Mouse (Mus musculus) ES-E14 (cell line): ENCODE measurements at regions not wholly inside any gene's neighbourhood (a gene's known extent, or its start where the extent isn't known, plus 50 kb on each side); places are given as distances from the start of the nearest gene placed in this dataset.

Experiments used
- DNase-seq: peaks from one replicate; pipeline ENCODE4 v3.0.0-alpha.2; 2013; ENCODE audit warnings: low read depth, low spot score
- H3K27ac ChIP-seq: 2 replicates; pipeline ENCODE4 v1.5.1; 2012; ENCODE audit warnings: low read depth, mild to moderate bottlenecking, low read length, moderate library complexity, mixed read lengths; ENCODE audit not compliant: poor library complexity, insufficient read depth, severe bottlenecking
- H3K36me3 ChIP-seq: 2 replicates; pipeline ENCODE4 v1.6.1; 2012; ENCODE audit warnings: mild to moderate bottlenecking, low read length, moderate library complexity, mixed read lengths; ENCODE audit not compliant: control insufficient read depth, poor library complexity, insufficient read depth, severe bottlenecking
- H3K4me1 ChIP-seq, 2 experiments: fragments of 150-350 bp in 1 of 2; sonication (generic) in 1 of 2; 2 replicates each; pipeline ENCODE4 v1.6.1; 2012; ENCODE audit warnings: low read length in 2 of 2, mild to moderate bottlenecking in 1 of 2, mixed read lengths in 1 of 2; ENCODE audit not compliant: control insufficient read depth in 2 of 2, insufficient read depth in 2 of 2, poor library complexity in 1 of 2
- H3K4me3 ChIP-seq, 2 experiments: fragments of 150-350 bp in 1 of 2; sonication (generic) in 1 of 2; 2 replicates each; pipeline ENCODE4 v1.5.1; 2012; ENCODE audit warnings: low read length in 2 of 2, low read depth in 1 of 2, mild to moderate bottlenecking in 1 of 2, mixed read lengths in 1 of 2; ENCODE audit not compliant: insufficient read depth in 1 of 2, poor library complexity in 1 of 2, severe bottlenecking in 1 of 2
- H3K9ac ChIP-seq: 2 replicates; pipeline ENCODE4 v1.6.1; 2012; ENCODE audit warnings: low read depth, mild to moderate bottlenecking, low read length, mixed read lengths; ENCODE audit not compliant: poor library complexity, insufficient read depth, severe bottlenecking
- H3K9me3 ChIP-seq: fragments of 150-350 bp; sonication (generic); 2 replicates; pipeline ENCODE4 v1.6.1; 2012; ENCODE audit warnings: low read depth, mild to moderate bottlenecking, low read length; ENCODE audit not compliant: control insufficient read depth, insufficient read depth
- CHD2 ChIP-seq: IDR thresholded peaks from 2 replicates; pipeline ENCODE4 v1.6.1; 2014; ENCODE audit warnings: mild to moderate bottlenecking, low read depth, low read length, inconsistent platforms
- HCFC1 ChIP-seq: IDR thresholded peaks from 2 replicates; pipeline ENCODE4 v1.6.1; 2012; ENCODE audit warnings: low read length, inconsistent platforms, borderline replicate concordance; ENCODE audit not compliant: insufficient read depth
- MAFK ChIP-seq: IDR thresholded peaks from 2 replicates; pipeline ENCODE4 v1.6.1; 2014; ENCODE audit warnings: mild to moderate bottlenecking, low read depth, low read length, inconsistent platforms; ENCODE audit not compliant: insufficient read depth
- ZC3H11A ChIP-seq: IDR thresholded peaks from 2 replicates; pipeline ENCODE4 v1.6.1; 2012; ENCODE audit warnings: low read depth, mild to moderate bottlenecking, inconsistent platforms, low read length, borderline replicate concordance
- ZNF384 ChIP-seq: IDR thresholded peaks from 2 replicates; pipeline ENCODE4 v1.6.1; 2012; ENCODE audit warnings: low read depth, low read length, inconsistent platforms
- in situ Hi-C, 2 experiments: fragments of 600-800 bp; cut with MboI; formaldehyde crosslinking; loops; one replicate each; pipeline ENCODE4 v1.15.1; 2025; ENCODE audit warnings: low sequenced_read_pairs in 2 of 2, inconsistent platforms in 1 of 2; ENCODE audit not compliant: unreplicated experiment in 2 of 2

DNA sequence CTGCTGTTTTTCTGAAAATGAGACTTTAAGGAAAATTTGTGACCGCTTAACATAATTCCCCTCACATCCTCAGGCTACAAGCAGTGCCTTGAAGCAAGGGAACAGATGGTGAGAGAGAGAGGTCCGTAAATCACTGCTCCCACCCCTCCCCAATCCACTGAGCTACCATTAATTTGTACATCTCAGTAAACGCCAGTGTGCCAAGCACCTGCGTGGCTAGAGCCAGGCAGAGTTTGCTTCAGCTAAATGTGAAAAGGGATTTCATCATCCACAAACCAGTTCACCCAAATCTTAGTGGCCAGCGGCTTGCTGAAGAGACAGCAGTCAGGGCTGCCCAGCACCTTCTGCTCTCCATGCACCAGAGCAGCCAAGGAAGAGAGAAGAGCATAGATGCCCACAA is 413.5 kb downstream of the Prdm2 start:
- no peak overlapping the region for H3K4me3 ChIP-seq
- H3K9ac ChIP-seq = no peak overlapping the region
- H3K27ac ChIP-seq = no peak overlapping the region
- DNase-seq = no peak
- H3K4me1 ChIP-seq = no peaks in the 10 kb centered on the region
- TF ChIP-seq ZNF384 (no peak), CHD2 (no peak), HCFC1 (no peak), ZC3H11A (no peak), MAFK (no peak)
- no peaks in the 10 kb centered on the region for H3K9me3 ChIP-seq
- in situ Hi-C loops = no loop called here
- no peaks in the 10 kb centered on the region for H3K36me3 ChIP-seq

DNA sequence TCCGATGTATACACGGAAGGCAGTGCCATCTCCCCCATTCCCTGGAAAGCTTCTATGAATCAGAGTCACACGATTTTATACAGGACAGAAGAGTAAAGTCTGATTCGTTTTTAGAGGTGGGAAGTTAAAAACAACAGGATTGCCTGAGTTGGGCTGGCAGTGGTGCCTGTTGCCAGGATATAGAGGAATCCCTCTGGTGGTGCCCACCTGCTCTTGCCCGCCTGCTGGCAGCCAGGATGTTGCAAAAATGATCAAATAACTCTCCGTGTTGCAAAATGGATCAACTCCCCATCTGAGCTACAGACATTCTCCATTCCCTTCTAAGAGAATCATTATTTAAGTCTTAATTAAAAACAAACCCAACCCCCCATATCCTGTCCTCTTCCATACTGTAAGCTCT is 414.0 kb downstream of the Prdm2 start:
- in situ Hi-C loops = no loop called here
- Histone ChIP-seq H3K9me3 (no peaks in the 10 kb centered on the region), H3K27ac (no peak overlapping the region), H3K9ac (no peak overlapping the region), H3K4me3 (no peak overlapping the region), H3K4me1 (no peaks in the 10 kb centered on the region), H3K36me3 (no peaks in the 10 kb centered on the region)
- TF ChIP-seq HCFC1 = no peak
- no peak for TF ChIP-seq ZC3H11A
- no peak for TF ChIP-seq CHD2
- TF ChIP-seq ZNF384 = no peak
- TF ChIP-seq MAFK = no peak
- no peak for DNase-seq

DNA sequence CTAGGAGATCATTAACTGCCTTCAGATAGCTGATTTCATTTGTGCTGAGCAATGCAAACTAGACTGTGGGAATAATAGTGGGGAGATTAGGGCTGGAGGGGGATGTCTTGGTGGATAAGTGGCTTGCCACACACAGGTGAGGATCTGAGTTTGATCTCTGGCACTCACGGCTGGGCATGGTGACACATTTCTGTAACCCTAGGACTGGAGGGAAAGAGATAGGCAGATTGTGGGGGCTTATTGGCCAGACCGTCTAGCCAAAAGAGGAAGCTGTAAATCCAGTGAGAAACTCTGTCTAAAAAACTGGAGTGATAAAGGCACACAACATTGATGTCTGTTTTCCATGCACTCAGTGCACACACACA is 420.2 kb downstream of the Prdm2 start:
- DNase-seq = no peak
- Histone ChIP-seq H3K9me3 (no peaks in the 10 kb centered on the region), H3K36me3 (no peaks in the 10 kb centered on the region), H3K9ac (no peak overlapping the region), H3K27ac (no peak overlapping the region), H3K4me1 (no peaks in the 10 kb centered on the region), H3K4me3 (no peak overlapping the region)
- in situ Hi-C loops = no loop called here
- TF ChIP-seq MAFK (no peak), ZNF384 (no peak), ZC3H11A (no peak), CHD2 (no peak), HCFC1 (no peak)

DNA sequence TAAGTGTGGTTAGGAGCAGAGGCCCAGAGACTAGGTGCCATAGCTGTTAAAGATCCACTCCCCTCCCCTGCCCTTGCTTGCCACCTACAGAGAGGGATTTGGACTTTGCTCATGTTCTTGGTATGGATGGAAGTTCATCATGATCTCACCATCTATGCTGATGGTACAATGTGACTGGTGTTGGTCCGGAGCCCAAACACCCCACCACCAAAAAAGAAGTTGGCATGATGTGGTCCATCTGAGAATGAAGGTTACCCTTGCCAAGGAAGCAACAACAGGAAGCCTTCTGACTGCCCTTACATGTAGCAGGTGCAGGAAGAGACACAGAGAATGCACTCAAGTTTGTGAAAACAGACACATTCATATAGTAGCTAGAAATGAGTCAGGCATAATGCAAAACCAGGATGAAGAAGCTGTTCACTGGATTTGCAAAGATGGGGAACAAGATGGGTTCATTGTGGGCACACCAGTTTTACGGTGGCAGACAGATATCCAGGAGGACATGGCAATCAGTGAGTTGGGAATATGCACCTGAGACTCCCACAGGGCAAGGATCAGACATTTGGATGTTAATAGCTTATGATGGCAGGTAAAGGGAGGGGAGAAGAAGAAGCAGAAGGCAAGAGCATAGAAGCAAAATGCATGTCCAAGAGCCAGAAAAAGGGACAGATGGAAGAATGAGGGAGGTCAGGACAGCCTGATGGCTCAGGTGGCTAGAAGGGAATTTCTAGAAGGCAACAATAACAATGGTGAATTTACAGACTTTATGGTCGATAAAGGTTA is 420.8 kb downstream of the Prdm2 start:
- no peak overlapping the region for H3K9ac ChIP-seq
- no peak overlapping the region for H3K4me3 ChIP-seq
- H3K27ac ChIP-seq = no peak overlapping the region
- H3K4me1 ChIP-seq = no peaks in the 10 kb centered on the region
- no peaks in the 10 kb centered on the region for H3K36me3 ChIP-seq
- no peak for TF ChIP-seq ZC3H11A
- no peak for TF ChIP-seq HCFC1
- TF ChIP-seq MAFK = no peak
- no peak for TF ChIP-seq ZNF384
- no peak for TF ChIP-seq CHD2
- in situ Hi-C loops = no loop called here
- no peak for DNase-seq
- H3K9me3 ChIP-seq = no peaks in the 10 kb centered on the region

DNA sequence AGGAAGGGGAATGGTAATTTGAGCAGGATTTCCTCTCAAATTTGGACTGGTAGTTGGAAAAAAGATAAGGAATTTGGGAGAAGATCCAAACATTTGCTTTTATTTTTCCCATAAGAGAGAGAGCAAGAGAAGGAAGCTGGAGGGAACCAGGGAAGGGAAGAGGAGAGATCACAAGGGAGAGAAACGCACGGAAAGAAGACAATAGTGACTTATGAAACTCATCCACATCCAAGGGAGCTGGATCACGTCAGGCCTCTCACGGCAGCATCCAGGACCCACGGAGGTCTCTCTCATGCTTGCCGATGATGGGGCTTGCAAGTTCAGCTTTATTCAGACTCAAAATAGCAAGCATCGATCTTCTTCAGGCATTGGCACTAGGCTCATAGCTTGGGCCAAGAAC is 423.7 kb downstream of the Prdm2 start:
- Histone ChIP-seq H3K36me3 (no peaks in the 10 kb centered on the region), H3K27ac (no peak overlapping the region), H3K9ac (no peak overlapping the region), H3K4me3 (no peak overlapping the region), H3K9me3 (no peaks in the 10 kb centered on the region), H3K4me1 (no peaks in the 10 kb centered on the region)
- no peak for DNase-seq
- no peak for TF ChIP-seq ZC3H11A
- TF ChIP-seq CHD2 = no peak
- no peak for TF ChIP-seq ZNF384
- TF ChIP-seq MAFK = no peak
- no peak for TF ChIP-seq HCFC1
- in situ Hi-C loops = no loop called here
